Mouse (Mus musculus): ENCODE measurements around the gene Ptafr.

The Ptafr gene

GRCm38 (mm10) chr4:132563965-132564364, at the start of gene Ptafr:
Gene Ptafr, plus strand, starts transcription at chr4:132564067.
- DNase-seq (ENCODE audit: low spot score in 2 of 2) = peak in 1 of 2 experiments; percentile 29

GRCm38 (mm10) chr4:132514555-132515135, 49.2 kb upstream of the Ptafr start:
- peak; percentile 80 to 85 for DNase-seq (ENCODE audit: low spot score in 2 of 2)

DNA sequence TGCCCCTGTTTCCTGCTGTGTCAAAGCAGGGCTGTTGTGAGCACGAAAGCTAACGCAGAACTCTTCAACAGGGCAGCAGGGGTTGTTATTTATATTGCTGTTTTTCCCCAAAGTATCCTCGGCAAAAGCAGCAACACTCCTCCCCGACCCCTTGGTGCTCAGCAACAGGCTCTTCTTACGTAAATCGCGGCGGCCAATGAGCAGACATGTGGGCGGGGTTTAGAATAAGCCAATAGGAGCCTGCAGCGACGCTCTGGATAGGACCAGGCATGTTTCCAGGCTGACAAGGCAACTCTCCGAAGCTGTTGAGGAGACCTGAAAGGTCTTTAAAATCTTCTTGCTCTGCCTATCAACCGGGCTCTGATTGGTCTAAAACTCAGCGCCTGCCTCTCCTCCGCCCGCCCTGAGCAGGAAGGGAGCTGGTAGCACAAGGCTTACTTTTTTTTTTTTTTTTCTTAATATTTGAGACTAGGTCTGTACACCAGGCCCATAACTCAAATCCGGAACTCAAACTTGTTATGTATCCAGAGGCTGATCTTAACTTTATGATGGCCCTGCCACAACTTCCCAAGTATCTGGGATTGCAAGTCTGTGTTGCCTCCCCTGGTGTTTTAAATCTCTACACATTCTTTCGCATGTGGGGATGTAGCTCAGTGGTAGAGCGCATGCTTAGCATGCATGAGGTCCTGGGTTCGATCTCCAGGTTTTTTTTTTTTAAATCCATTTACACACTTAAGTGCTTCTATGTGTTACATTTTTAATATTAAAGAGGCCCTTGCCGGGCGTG, 48.3 kb upstream of the Ptafr start:
- DNase-seq (ENCODE audit: low spot score in 2 of 2) = peak; percentile 83 to 93

GRCm38 (mm10) chr4:132518066-132518465, 45.8 kb upstream of the Ptafr start:
- no peak for DNase-seq (ENCODE audit: low spot score in 2 of 2)

DNA sequence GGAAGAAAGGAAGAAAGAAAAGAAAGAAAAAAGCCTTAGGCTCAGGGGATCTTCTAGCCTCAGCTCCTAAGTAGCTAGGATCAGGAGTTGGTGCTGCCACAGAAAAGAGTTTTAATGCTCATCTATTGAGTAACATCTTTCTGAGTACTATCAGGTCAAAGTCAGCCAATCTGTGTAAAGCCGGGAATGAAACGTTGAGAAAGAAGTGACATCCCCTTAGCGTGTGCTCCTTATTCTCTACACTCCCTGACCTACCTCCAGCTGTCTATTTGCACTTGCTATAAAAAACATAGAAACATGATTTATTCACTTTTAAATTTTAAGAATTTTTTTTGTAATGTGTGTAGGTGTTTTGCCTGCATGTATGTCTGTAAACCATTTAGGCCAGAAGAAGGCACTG, 44.7 kb upstream of the Ptafr start:
- no peak for DNase-seq (ENCODE audit: low spot score in 2 of 2)

- no peak for DNase-seq (ENCODE audit: low spot score in 2 of 2)
These were observed 39.5 kb upstream of the Ptafr start for GRCm38 (mm10) chr4:132524321-132524741.

DNA sequence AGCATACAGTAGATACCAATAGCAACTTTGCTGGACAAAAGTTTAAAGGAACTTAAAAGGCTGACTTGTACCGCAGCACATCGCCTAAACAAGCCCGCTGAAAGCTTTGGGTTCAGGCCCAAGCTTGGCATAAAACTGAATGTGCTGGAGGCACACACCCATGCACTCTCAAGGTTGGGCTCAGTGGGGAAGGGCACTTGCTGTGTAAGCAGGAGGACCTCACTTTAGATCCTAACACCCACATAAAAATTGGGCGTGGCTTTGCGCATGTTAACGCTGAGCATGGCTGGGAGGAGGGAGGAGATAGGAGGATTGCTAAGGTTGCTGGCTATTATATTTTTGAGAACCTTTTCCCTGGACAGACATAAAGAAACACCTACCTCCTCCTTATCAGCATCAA, 39.1 kb upstream of the Ptafr start:
- peak in 1 of 2 experiments; percentile 35 for DNase-seq (ENCODE audit: low spot score in 2 of 2)

DNA sequence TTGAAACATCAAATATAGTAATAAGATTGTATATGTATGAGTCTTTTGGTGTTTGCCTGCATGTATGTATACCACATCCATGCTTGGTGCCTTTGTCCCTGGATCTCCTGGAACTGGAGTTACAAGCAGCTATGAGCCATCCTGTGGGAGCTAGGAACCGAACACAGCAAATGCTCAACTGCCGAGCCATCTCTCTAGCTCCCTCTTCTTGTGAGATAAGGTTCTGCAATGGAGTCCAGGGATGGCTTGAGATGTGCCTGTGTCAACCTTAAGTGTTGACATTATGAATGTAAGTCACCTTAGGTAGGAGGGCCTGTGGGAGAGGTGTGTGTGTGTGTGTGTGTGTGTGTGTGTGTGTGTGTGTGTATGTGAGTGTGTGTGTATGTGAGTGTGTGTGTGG, 37.2 kb upstream of the Ptafr start:
- no peak for DNase-seq (ENCODE audit: low spot score in 2 of 2)

DNA sequence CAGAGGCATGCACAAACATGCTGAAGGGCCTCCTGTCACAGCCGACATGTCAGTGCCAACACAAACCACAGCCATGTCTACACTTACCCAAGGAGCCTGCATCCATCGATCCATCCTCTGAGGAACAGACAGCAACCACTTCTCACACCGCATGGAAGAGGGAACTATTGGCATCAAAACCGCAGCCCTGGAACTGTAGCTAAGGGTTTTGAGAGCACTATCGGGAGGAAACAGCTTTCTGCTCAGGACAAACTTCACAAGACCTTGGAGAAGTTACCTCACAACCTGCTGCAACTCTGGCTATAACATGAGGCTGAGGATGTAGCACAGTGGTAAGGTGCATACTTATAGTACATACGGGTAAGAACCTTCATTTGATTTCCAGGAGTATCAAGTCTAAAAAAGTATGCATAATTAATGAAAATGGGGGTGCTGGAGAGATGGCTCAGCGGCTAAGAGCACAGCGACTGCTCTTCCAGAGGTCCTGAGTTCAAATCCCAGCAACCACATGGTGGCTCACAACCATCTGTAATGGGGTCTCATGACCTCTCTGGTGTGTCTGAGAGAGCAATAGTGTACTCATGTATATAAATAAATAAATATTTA, 35.8 kb upstream of the Ptafr start:
- no peak for DNase-seq (ENCODE audit: low spot score in 2 of 2)

- DNase-seq (ENCODE audit: low spot score in 2 of 2) = no peak
These were observed 34.5 kb upstream of the Ptafr start for GRCm38 (mm10) chr4:132529344-132529743.

DNA sequence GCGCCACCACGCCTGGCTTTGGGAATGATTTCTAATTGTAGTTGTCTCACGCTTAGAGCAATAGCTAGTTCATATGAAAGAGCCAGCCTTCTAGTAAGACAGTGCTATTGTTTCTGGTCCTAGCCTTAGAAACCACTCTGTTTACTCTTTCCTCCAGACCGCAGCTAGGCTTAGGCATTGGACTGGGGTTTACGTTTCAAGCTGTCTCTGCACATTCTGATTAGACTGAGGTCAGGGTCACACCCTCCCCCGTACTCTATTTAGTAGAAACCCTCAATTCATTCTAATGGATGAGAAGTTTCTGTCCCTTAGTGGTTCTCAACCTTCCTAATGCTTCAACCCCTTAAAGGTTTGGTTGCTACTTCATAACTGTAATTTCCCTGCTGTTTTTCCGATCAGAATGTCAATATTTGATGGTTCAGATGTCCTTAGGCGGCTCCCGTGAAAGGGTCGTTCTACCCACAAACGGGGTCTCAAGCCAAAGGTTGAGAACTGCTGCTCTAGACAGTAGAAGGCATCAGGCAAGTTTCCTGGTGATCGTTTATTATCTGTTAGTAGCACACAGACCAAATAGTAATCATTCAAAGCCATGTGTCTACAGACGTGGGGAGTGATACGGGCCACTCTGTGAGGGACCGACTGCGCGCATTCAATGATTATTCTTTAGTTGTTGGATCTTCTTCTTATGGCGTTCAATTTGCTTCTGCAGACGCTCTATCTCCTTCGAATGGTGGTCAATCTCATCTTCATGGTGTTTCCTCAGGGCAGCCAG, 33.6 kb upstream of the Ptafr start:
- no peak for DNase-seq (ENCODE audit: low spot score in 2 of 2)

GRCm38 (mm10) chr4:132532496-132532895, 31.4 kb upstream of the Ptafr start:
- peak in 1 of 2 experiments; percentile 22 for DNase-seq (ENCODE audit: low spot score in 2 of 2)

DNA sequence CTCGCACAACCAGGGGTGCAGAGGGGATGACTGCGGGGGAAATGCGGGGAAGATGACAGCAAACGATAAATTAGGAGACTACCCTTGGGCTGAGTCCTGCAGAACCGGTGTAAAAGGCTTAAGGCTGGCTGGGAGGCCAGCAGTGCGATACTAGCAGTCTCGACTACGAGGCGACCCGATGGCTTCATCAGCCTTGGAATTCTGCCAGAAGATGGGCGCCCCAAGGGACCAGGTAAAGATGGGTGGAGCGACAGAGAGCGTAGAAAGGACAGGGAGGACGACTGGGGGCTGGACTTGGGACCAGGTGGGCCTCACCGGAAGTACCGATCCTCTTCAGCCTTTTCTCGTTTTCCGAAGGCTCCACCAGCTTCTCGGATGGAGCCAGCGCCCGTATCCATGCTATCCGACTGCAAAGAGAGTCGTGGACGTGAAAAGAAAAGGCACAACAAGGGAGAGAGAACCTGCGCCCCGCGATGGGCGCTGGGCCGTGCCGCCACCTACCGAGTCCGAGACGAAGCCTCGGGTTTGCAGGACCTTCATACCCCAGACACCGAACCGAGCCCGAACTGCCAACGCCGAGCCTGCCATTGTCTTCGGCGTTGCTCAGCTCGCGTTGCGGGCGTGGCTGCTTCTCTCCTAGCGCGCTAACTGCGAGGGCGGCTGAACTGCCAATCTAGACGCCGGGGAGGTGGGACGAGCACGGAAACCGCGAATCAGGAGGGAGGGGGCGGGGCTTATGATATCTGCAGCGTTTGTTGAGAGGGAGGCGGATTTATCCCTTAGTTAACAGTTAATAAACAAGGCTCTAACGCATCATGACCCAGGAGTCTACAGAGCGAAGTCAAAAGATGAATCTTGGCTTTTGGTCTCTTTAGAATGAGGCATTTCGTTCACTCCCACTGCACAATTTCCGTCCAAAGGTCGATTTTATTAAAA, 30.6 kb upstream of the Ptafr start, which contains the start of gene Atpif1:
Gene Atpif1, minus strand, starts transcription at position 679 of the 936 bp plus-strand sequence.
- DNase-seq (ENCODE audit: low spot score in 2 of 2) = peak; percentile 80 to 91

DNA sequence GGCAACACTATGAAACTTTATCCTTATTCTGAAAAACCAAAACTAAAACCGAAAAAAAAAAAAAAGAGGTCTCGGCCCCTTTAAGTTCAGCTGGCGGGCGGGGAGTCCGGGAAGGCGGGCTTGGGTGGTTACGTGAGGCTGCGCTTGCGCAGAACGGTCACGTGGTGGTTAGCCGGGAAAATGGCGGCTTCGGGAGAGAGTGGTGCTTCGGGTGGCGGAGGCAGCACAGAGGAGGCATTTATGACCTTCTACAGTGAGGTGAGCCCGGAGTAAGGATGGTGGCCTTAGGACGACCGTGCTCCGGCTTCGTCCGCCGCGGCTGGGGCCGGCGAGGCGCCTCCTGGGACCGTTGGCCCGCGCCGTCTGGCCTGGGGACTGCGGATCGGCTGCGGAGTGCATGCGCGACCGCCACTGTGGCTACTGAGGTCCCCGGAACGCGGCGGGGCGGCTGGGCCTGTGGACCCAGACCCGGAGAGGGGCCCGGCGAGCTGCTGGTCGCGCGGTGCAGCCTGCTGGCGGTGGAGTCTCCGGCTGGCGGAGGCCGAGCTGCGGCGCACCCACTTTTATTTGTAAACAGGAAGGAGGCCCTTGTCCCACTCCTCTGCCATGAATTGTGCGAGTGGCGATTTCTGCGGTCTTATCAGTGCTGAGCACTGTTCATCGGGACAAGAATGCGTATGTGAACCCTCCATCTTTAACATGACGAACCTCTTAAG, 28.3 kb upstream of the Ptafr start, which contains the start of gene Dnajc8:
Gene Dnajc8, plus strand, starts transcription at position 145 of the 716 bp plus-strand sequence.
- peak; percentile 91 to 93 for DNase-seq (ENCODE audit: low spot score in 2 of 2)

- no peak for DNase-seq (ENCODE audit: low spot score in 2 of 2)
These were observed 24.4 kb upstream of the Ptafr start for GRCm38 (mm10) chr4:132539481-132539880.

DNA sequence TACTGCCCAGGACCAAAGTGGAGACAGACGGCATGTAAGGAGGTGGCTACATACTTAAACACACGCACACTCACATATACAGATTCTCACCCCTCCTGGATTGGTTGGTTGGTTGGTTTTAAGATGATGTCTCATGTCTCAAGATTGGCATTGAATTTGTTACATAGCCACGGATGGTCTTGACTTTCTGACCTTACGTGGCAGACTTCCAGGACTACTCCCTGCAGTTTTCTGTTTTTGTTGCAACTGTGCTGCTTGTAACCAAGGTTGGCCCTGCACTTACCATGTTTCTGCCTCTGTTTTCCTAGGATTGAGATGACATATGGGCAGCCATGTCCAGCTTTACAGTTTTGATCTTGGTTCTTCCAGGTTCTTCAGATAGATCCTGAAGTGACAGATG, 22.5 kb upstream of the Ptafr start:
- no peak for DNase-seq (ENCODE audit: low spot score in 2 of 2)

DNA sequence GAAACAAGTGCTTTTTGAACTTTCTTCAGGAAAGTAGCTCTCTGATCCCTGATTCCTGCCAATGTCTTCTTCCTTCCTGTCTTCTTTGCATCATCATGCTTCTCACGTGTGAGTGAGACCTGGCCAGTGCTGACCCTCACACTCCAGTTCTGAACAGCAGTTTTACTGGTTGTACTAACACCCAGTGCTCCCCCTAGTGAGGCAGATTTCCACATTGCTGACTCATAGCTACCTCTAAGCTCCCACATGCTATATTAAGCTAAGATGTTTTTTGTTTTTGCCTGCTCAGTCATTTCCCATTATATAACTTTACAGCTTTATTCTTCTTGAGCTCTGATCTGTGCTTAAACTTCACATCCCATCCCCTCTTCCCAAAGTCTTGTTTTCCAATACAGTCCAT, 21.1 kb upstream of the Ptafr start:
- DNase-seq (ENCODE audit: low spot score in 2 of 2) = no peak

- DNase-seq (ENCODE audit: low spot score in 2 of 2) = peak; percentile 52 to 60
These were observed 18.0 kb upstream of the Ptafr start for GRCm38 (mm10) chr4:132545851-132546250.

GRCm38 (mm10) chr4:132554221-132554620, 9.6 kb upstream of the Ptafr start:
- DNase-seq (ENCODE audit: low spot score in 2 of 2) = no peak

- no peak for DNase-seq (ENCODE audit: low spot score in 2 of 2)
These were observed 9.2 kb upstream of the Ptafr start for GRCm38 (mm10) chr4:132554653-132555052.

All from urinary bladder, postnatal 36 days (tissue).